Mouse (Mus musculus): ENCODE measurements around the gene Stum. TPM values are rescaled to one million over a fixed set of nuclear protein-coding genes. Genes with fewer than 3 reads are reported as not detected.
A peak's percentile ranks its signal among the peaks of the same experiment; 100 is the strongest.

Stum gene
- total RNA-seq, 2 experiments from 2014 or later: 5.0 to 5.4 TPM

- no peak for DNase-seq (ENCODE audit: low spot score in 2 of 2)
Observed at GRCm38 (mm10) chr1:180431833-180432232, 51.5 kb downstream of the Stum start.

- no peak for DNase-seq (ENCODE audit: low spot score in 2 of 2)
Observed at GRCm38 (mm10) chr1:180429819-180430218, 53.5 kb downstream of the Stum start.

GRCm38 (mm10) chr1:180428871-180429270 lies 54.4 kb downstream of the Stum start:
- no peak for DNase-seq (ENCODE audit: low spot score in 2 of 2)

GRCm38 (mm10) chr1:180428101-180428712 lies 55.1 kb downstream of the Stum start:
- peak in 1 of 2 experiments; percentile 59 for DNase-seq (ENCODE audit: low spot score in 2 of 2)

- DNase-seq (ENCODE audit: low spot score in 2 of 2): no peak
Observed at GRCm38 (mm10) chr1:180427685-180428084, 55.6 kb downstream of the Stum start.

- no peak for DNase-seq (ENCODE audit: low spot score in 2 of 2)
Observed at GRCm38 (mm10) chr1:180426405-180426804, 56.9 kb downstream of the Stum start.

GRCm38 (mm10) chr1:180423931-180424330 lies 59.4 kb downstream of the Stum start:
- no peak for DNase-seq (ENCODE audit: low spot score in 2 of 2)

GRCm38 (mm10) chr1:180423008-180423639 lies 60.2 kb downstream of the Stum start:
- no peak for DNase-seq (ENCODE audit: low spot score in 2 of 2)

- DNase-seq (ENCODE audit: low spot score in 2 of 2): peak; percentile 53 to 79
Observed at GRCm38 (mm10) chr1:180422076-180422828, 61.1 kb downstream of the Stum start.

- no peak for DNase-seq (ENCODE audit: low spot score in 2 of 2)
Observed at GRCm38 (mm10) chr1:180421165-180421909, 62.0 kb downstream of the Stum start.

GRCm38 (mm10) chr1:180420496-180421164 lies 62.7 kb downstream of the Stum start:
- no peak for DNase-seq (ENCODE audit: low spot score in 2 of 2)

GRCm38 (mm10) chr1:180419059-180419458 lies 64.2 kb downstream of the Stum start:
- no peak for DNase-seq (ENCODE audit: low spot score in 2 of 2)

- no peak for DNase-seq (ENCODE audit: low spot score in 2 of 2)
Observed at GRCm38 (mm10) chr1:180417118-180417517, 66.2 kb downstream of the Stum start.

- DNase-seq (ENCODE audit: low spot score in 2 of 2): no peak
Observed at GRCm38 (mm10) chr1:180415836-180416235, 67.5 kb downstream of the Stum start.

- no peak for DNase-seq (ENCODE audit: low spot score in 2 of 2)
Observed at GRCm38 (mm10) chr1:180415064-180415463, 68.2 kb downstream of the Stum start.

GRCm38 (mm10) chr1:180410306-180410705 lies 73.0 kb downstream of the Stum start:
- no peak for DNase-seq (ENCODE audit: low spot score in 2 of 2)

GRCm38 (mm10) chr1:180409771-180410170 lies 73.5 kb downstream of the Stum start:
- DNase-seq (ENCODE audit: low spot score in 2 of 2): no peak

GRCm38 (mm10) chr1:180408832-180409231 lies 74.5 kb downstream of the Stum start:
- no peak for DNase-seq (ENCODE audit: low spot score in 2 of 2)

GRCm38 (mm10) chr1:180407727-180408719 lies 75.3 kb downstream of the Stum start:
- DNase-seq (ENCODE audit: low spot score in 2 of 2): no peak

All from gastrocnemius, postnatal 4 days (tissue).